Mouse (Mus musculus): Measurements from ENCODE around the gene Acap3. TPM values are rescaled to one million over a fixed set of nuclear protein-coding genes. Genes with fewer than 3 reads are reported as not detected.

The Acap3 gene
- polyA plus RNA-seq (2015; fragmentation: Nextera tagmentation; extraction: Ambion mirVana) = 23.3 and 23.8 TPM in 2 replicates

DNA sequence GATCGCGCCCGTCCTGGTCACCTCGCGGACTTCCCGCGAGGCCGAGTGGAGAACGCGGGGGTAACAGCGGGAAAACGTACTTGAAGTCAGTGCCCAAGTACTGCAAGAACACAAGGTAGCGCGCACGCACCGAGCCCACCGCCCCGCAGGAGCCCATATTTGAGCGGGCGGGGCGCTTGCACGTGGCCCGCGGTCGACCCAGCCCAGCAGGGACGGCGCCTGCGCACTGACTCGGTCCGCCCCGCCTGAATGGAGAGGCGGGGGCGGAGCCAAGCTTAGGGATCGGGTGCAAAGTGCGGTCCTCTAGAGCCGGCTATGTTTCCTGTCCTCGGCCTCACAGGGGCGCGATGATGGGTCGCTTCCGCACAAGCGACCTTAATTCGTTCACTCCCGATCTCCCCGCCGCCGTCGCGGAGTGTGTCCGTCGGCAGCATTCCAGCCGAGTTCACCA lies at the start of gene Acap3, which contains the start of gene Pusl1:
TSS of gene Acap3 (plus strand) at position 272 of the 451 bp plus-strand sequence.
TSS of gene Pusl1 (minus strand) at position 231 of the 451 bp plus-strand sequence.
- Histone ChIP-seq H3K4me2 (peak within 1 kb of the TSS; percentile 85), H3K4me1 (peaks cover 47% of the 10 kb centered on the region), H3K9ac (peak within 1 kb of the TSS; percentile 87), H3K36me3 (peaks cover 40% of the 10 kb centered on the region), H3K4me3 (peak within 1 kb of the TSS; percentile 92), H3K27me3 (no peaks in the 10 kb centered on the region), H3K27ac (peak within 1 kb of the TSS; percentile 98), H3K9me3 (no peaks in the 10 kb centered on the region)
- ATAC-seq (ENCODE audit: insufficient number of reproducible peaks, low FRiP score, low TSS enrichment, low read depth) = peak; percentile 86
- WGBS = under 1% methylated on average over 52 of the region's 52 CpGs

DNA sequence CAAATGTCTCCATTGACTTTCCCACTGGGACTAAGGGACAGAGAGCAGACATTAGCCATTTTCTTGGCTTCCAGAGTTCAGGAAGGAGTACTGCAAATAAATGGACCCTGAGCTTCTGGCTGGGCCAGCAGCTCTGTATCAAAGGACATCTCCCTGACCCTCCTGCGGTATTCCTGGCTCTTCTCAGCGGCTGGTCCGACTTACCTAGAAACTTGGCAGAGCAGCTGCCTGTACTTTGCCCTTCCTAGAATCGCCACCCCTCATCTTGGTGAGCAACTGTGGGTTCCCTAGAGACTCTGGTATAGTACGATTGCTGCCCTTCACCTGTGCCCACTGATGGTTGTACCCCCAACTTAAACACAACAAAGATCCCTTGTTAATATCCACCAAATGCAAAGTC lies 48.4 kb upstream of the Acap3 start:
- H3K4me1 ChIP-seq = peaks cover 49% of the 10 kb centered on the region
- no peak overlapping the region for H3K4me3 ChIP-seq
- H3K27me3 ChIP-seq = no peaks in the 10 kb centered on the region
- H3K9me3 ChIP-seq = no peaks in the 10 kb centered on the region
- H3K4me2 ChIP-seq = no peak overlapping the region
- peaks cover 24% of the 10 kb centered on the region for H3K36me3 ChIP-seq
- no peak for ATAC-seq (ENCODE audit: insufficient number of reproducible peaks, low FRiP score, low TSS enrichment, low read depth)
- H3K27ac ChIP-seq = no peak overlapping the region
- H3K9ac ChIP-seq = no peak overlapping the region
- WGBS = 91% methylated on average over 5 of the region's 5 CpGs

DNA sequence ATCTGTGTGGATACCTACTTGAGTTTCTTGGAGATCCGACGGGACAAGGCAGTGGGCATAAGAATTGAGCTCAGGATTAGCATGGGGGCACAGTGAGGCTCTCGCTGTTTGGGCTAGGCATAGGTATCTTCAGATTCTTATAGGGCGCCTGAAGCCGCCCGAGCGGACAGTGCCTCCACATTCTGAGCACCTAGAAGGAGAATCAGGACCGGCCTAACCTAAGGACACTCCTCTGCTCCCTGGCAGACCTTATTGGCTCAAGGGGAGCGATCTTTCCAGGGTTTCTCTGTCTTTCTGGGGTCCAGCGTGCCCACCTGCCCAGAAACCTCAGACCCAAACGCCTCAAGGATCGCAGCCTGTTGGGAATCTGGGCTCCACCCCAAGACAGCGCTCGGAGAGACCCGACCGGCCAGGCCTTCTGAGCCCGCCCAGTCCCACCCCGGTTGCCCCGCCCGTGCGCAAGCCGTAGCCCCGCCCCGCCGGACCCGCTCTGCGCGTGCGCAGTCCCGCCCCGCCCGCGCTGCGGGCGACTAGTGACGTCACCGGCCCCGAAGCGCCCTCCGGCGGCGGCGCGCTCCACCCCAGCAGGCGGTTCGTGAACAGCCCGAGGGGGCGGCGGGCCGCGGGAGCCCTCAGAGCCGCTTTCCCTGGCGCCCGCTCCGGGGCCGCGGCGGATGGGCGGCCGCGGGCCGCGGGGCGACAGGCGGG lies 44.6 kb upstream of the Acap3 start, which contains the start of gene Dvl1:
TSS of gene Dvl1 (plus strand) at position 532 of the 708 bp plus-strand sequence.
- Histone ChIP-seq H3K9ac (peak within 1 kb of the TSS; percentile 88), H3K4me2 (peak within 1 kb of the TSS; percentile 94), H3K27ac (peak within 1 kb of the TSS; percentile 84), H3K36me3 (peaks cover 19% of the 10 kb centered on the region), H3K9me3 (no peaks in the 10 kb centered on the region), H3K27me3 (no peaks in the 10 kb centered on the region), H3K4me1 (peaks cover 42% of the 10 kb centered on the region), H3K4me3 (peak within 1 kb of the TSS; percentile 89)
- WGBS = 2% methylated on average over 51 of the region's 65 CpGs
- ATAC-seq (ENCODE audit: insufficient number of reproducible peaks, low FRiP score, low TSS enrichment, low read depth) = peak; percentile 87

DNA sequence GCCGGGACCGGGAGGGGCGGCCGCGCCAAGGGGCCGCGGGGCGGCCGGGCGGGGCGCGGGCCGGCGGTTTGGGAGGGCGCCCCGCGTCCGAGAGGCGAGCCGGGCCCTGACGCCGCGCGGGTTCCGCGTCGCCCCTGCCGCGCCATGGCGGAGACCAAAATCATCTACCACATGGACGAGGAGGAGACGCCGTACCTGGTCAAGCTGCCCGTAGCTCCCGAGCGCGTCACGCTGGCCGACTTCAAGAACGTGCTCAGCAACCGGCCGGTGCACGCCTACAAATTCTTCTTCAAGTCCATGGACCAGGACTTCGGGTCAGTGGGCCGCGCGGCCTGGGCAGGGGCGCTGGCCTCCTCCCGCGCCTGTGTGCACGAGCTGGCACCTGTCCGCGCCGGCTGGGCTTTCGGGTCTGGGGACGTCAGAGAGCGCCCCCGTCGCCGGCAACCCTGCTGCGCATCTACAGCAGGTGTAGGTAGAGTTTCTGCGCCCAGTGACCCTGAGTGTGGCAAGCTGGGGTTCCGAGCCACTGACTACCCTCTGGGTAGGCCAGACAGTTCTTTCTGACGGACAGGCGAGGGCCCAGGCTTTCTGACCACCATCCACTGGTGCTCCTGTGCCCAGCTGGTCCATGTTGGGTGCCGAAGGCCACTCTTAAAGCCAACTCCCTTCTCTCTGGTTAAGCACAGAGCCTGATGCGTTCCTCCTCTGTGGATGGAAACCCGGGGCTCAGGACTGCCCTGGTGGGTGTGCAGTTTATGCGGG lies 43.9 kb upstream of the Acap3 start:
- H3K27me3 ChIP-seq = no peaks in the 10 kb centered on the region
- WGBS = 1% methylated on average over 68 of the region's 69 CpGs
- peaks cover 17% of the 10 kb centered on the region for H3K36me3 ChIP-seq
- H3K27ac ChIP-seq = peak overlapping the region; percentile 84
- peak; percentile 45 for ATAC-seq (ENCODE audit: insufficient number of reproducible peaks, low FRiP score, low TSS enrichment, low read depth)
- peak overlapping the region; percentile 88 for H3K9ac ChIP-seq
- H3K4me3 ChIP-seq = peak overlapping the region; percentile 89
- H3K9me3 ChIP-seq = no peaks in the 10 kb centered on the region
- peaks cover 42% of the 10 kb centered on the region for H3K4me1 ChIP-seq
- peak overlapping the region; percentile 94 for H3K4me2 ChIP-seq

DNA sequence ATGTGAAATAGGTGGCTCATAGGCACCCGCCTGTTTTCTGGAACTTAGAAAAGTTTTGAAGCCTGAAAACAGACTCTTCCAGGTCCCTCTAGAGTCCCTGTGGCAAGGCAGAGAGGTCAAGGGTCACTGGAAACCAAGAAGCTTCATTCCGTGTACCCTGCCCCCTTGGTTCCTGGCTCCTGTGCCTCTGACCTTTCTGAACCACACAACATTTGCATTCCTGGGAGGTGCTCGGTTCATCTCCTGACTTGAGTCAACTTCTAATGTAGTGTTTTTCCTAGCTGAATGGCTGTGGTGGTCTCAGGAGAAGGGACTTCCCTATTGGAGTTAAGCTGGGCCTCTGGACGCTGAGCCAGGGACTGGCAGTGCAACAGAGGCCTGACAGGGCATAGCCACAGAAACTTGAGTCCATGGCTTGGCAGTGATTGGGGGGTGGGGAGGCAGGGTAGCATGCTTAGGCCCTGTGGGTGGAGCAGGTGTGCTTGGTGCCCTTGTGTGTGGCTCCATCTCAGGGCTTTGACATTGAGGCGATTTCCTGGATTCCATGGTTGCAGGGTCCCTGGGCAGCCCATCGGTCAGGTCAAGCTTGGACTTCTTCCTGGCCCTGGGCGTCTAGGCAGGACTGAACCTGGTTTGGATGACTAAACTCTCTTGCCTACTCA lies 43.1 kb upstream of the Acap3 start:
- Histone ChIP-seq H3K27ac (no peak overlapping the region), H3K9ac (peak overlapping the region; percentile 88; the same call in 1 of the 2 replicates), H3K4me2 (peak overlapping the region; percentile 94), H3K36me3 (peaks cover 15% of the 10 kb centered on the region), H3K9me3 (no peaks in the 10 kb centered on the region), H3K27me3 (no peaks in the 10 kb centered on the region), H3K4me1 (peaks cover 42% of the 10 kb centered on the region), H3K4me3 (peak overlapping the region; percentile 89)
- WGBS = 65% methylated on average over 7 of the region's 7 CpGs
- ATAC-seq (ENCODE audit: insufficient number of reproducible peaks, low FRiP score, low TSS enrichment, low read depth) = no peak

DNA sequence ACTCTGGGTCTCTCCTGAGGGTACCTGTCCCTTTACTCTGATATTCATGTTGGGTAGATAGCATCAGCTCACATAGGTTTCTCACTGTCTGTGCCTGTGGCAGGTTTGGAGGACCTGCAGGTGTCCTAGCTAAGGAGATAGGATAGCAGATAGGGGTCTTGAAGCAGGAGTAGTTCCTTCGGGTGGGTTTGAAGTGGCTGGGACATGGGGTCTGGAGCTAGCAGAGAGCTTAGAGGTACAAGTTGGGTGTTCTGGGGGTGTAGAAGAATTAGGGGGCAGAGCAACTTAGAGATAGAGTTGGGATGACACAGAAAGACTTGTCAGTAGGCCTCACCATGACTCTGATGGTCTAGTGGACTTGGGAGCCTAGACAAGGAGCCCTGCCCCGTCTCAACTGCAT lies 42.2 kb upstream of the Acap3 start:
- Histone ChIP-seq H3K4me1 (peaks cover 42% of the 10 kb centered on the region), H3K27ac (no peak overlapping the region), H3K4me3 (no peak overlapping the region), H3K27me3 (no peaks in the 10 kb centered on the region), H3K36me3 (peaks cover 18% of the 10 kb centered on the region), H3K9ac (no peak overlapping the region), H3K9me3 (no peaks in the 10 kb centered on the region), H3K4me2 (no peak overlapping the region)
- 87% methylated on average over 2 of the region's 2 CpGs for WGBS
- no peak for ATAC-seq (ENCODE audit: insufficient number of reproducible peaks, low FRiP score, low TSS enrichment, low read depth)

- H3K9me3 ChIP-seq = no peaks in the 10 kb centered on the region
- no peaks in the 10 kb centered on the region for H3K27me3 ChIP-seq
- H3K4me1 ChIP-seq = peaks cover 42% of the 10 kb centered on the region
- peaks cover 23% of the 10 kb centered on the region for H3K36me3 ChIP-seq
- H3K9ac ChIP-seq = no peak overlapping the region
- 89% methylated on average over 3 of the region's 3 CpGs for WGBS
- H3K4me2 ChIP-seq = no peak overlapping the region
- ATAC-seq (ENCODE audit: insufficient number of reproducible peaks, low FRiP score, low TSS enrichment, low read depth) = no peak
- no peak overlapping the region for H3K27ac ChIP-seq
- H3K4me3 ChIP-seq = no peak overlapping the region
These were observed 41.7 kb upstream of the Acap3 start for GRCm38 (mm10) chr4:155849792-155850451.

- no peak for ATAC-seq (ENCODE audit: insufficient number of reproducible peaks, low FRiP score, low TSS enrichment, low read depth)
- Histone ChIP-seq H3K4me2 (no peak overlapping the region), H3K27me3 (no peaks in the 10 kb centered on the region), H3K36me3 (peaks cover 37% of the 10 kb centered on the region), H3K4me3 (no peak overlapping the region), H3K9me3 (no peaks in the 10 kb centered on the region), H3K4me1 (peaks cover 42% of the 10 kb centered on the region), H3K27ac (no peak overlapping the region), H3K9ac (no peak overlapping the region)
- WGBS = 84% methylated on average over 3 of the region's 3 CpGs
These were observed 40.3 kb upstream of the Acap3 start for GRCm38 (mm10) chr4:155851368-155851767.

DNA sequence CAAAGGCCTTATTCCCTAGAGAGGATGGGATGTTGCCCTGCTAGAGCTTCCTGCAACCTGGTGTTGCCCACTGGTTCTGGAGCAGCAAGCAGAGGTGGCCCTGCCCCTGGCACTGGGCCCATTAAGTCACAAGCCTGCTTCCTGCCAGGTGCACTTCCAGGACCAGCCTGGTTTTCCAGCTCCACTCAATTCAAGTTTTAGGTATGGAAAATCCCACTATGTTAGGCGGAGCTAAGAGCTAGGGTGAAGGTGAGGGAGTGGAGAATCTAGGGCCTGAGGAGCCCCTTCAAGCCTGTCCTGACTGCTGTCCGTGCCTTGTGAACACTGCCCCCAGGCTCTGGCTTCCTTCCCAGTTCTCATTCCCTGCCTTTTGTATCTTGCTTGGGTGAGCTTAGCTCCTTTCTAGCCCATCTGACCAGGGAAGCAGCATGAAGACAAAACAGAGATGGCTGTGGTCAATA lies 39.6 kb upstream of the Acap3 start:
- WGBS = 73% methylated on average over 2 of the region's 2 CpGs
- peaks cover 35% of the 10 kb centered on the region for H3K4me1 ChIP-seq
- peaks cover 44% of the 10 kb centered on the region for H3K36me3 ChIP-seq
- no peak overlapping the region for H3K9ac ChIP-seq
- H3K27me3 ChIP-seq = no peaks in the 10 kb centered on the region
- no peak overlapping the region for H3K27ac ChIP-seq
- no peaks in the 10 kb centered on the region for H3K9me3 ChIP-seq
- no peak for ATAC-seq (ENCODE audit: insufficient number of reproducible peaks, low FRiP score, low TSS enrichment, low read depth)
- H3K4me2 ChIP-seq = no peak overlapping the region
- H3K4me3 ChIP-seq = no peak overlapping the region

GRCm38 (mm10) chr4:155853421-155853820 lies 38.2 kb upstream of the Acap3 start:
- Histone ChIP-seq H3K27ac (no peak overlapping the region), H3K4me1 (peaks cover 28% of the 10 kb centered on the region), H3K36me3 (peaks cover 58% of the 10 kb centered on the region), H3K4me2 (no peak overlapping the region), H3K4me3 (no peak overlapping the region), H3K27me3 (no peaks in the 10 kb centered on the region), H3K9ac (no peak overlapping the region), H3K9me3 (no peaks in the 10 kb centered on the region)
- WGBS = 89% methylated on average over 9 of the region's 9 CpGs
- ATAC-seq (ENCODE audit: insufficient number of reproducible peaks, low FRiP score, low TSS enrichment, low read depth) = no peak

GRCm38 (mm10) chr4:155854991-155855390 lies 36.6 kb upstream of the Acap3 start:
- Histone ChIP-seq H3K36me3 (peaks cover 71% of the 10 kb centered on the region), H3K9me3 (no peaks in the 10 kb centered on the region), H3K4me3 (no peak overlapping the region), H3K9ac (no peak overlapping the region), H3K4me2 (no peak overlapping the region), H3K27me3 (no peaks in the 10 kb centered on the region), H3K27ac (no peak overlapping the region), H3K4me1 (peaks cover 12% of the 10 kb centered on the region)
- no peak for ATAC-seq (ENCODE audit: insufficient number of reproducible peaks, low FRiP score, low TSS enrichment, low read depth)
- WGBS = 87% methylated on average over 12 of the region's 12 CpGs
